Mouse (Mus musculus) lung, embryonic 15.5 days (tissue): Measurements from ENCODE around the gene Il17d. TPM values are rescaled to one million over a fixed set of nuclear protein-coding genes. Genes with fewer than 3 reads are reported as not detected.

Experiments used
- ATAC-seq: fragments of 200-750 bp; cut with Nextera tagmentation; 2 replicates; pipeline ENCODE4 v1.8.0; 2017; ENCODE audit warnings: moderate number of reproducible peaks, borderline replicate concordance; ENCODE audit not compliant: low FRiP score, low TSS enrichment; ENCODE audit errors: extremely low read depth
- H3K27ac ChIP-seq: fragments of 300-500 bp; sonication (generic); 2 replicates; pipeline ENCODE4 v1.5.1; 2015; ENCODE audit warnings: moderate library complexity, mild to moderate bottlenecking, inconsistent platforms
- H3K27me3 ChIP-seq: fragments of 300-500 bp; sonication (generic); 2 replicates; pipeline ENCODE4 v1.6.1; 2015; ENCODE audit warnings: inconsistent platforms
- H3K36me3 ChIP-seq: fragments of 300-500 bp; sonication (generic); 2 replicates; pipeline ENCODE4 v1.6.1; 2015; ENCODE audit warnings: inconsistent platforms
- H3K4me1 ChIP-seq: fragments of 300-500 bp; sonication (generic); 2 replicates; pipeline ENCODE4 v1.6.1; 2015; ENCODE audit warnings: inconsistent platforms
- H3K4me2 ChIP-seq: fragments of 300-500 bp; sonication (generic); 2 replicates; pipeline ENCODE4 v1.6.1; 2015; ENCODE audit warnings: inconsistent platforms, mild to moderate bottlenecking, moderate library complexity
- H3K4me3 ChIP-seq: fragments of 300-500 bp; sonication (generic); 2 replicates; pipeline ENCODE4 v1.5.1; 2015; ENCODE audit warnings: mild to moderate bottlenecking, inconsistent platforms
- H3K9ac ChIP-seq: fragments of 300-500 bp; sonication (generic); 2 replicates; pipeline ENCODE4 v1.6.1; 2015; ENCODE audit warnings: inconsistent platforms
- H3K9me3 ChIP-seq: fragments of 300-500 bp; sonication (generic); 2 replicates; pipeline ENCODE4 v1.6.1; 2016; ENCODE audit warnings: inconsistent platforms
- WGBS: fragments of 180-500 bp; shearing (Covaris S2); methylation state at CpG from one replicate; pipeline ENCODE4 v1.1.7; 2015; 5-methylcytosine and 5-hydroxymethylcytosine counted together
- polyA plus RNA-seq: library from polyadenylated mRNA; unstranded; fragments of >200 nt; fragmentation: Nextera tagmentation; extraction: Ambion mirVana; gene quantifications from 2 replicates; pipeline ENCODE4 v1.2.1, GENCODE M21; 2015

The Il17d gene
- polyA plus RNA-seq, 1 experiment from 2014 or later = 5.2 TPM

GRCm38 (mm10) chr14:57537261-57538015 lies 12.9 kb downstream of the Il17d start:
- 18% methylated on average over 16 of the region's 16 CpGs for WGBS
- peak overlapping the region; percentile 76 for H3K27ac ChIP-seq
- peak overlapping the region; percentile 7; the same call in 1 of the 2 replicates for H3K4me2 ChIP-seq
- H3K9ac ChIP-seq = no peak overlapping the region
- no peaks in the 10 kb centered on the region for H3K36me3 ChIP-seq
- H3K9me3 ChIP-seq = no peaks in the 10 kb centered on the region
- H3K4me1 ChIP-seq = peaks cover 43% of the 10 kb centered on the region
- ATAC-seq = peak; percentile 24
- H3K27me3 ChIP-seq = no peaks in the 10 kb centered on the region
- H3K4me3 ChIP-seq = no peak overlapping the region

- Histone ChIP-seq H3K36me3 (no peaks in the 10 kb centered on the region), H3K27me3 (no peaks in the 10 kb centered on the region), H3K9ac (no peak overlapping the region), H3K4me2 (no peak overlapping the region), H3K4me3 (no peak overlapping the region), H3K9me3 (no peaks in the 10 kb centered on the region), H3K4me1 (peaks cover 23% of the 10 kb centered on the region), H3K27ac (no peak overlapping the region)
- WGBS = 63% methylated on average over 11 of the region's 11 CpGs
- no peak for ATAC-seq
Measured at GRCm38 (mm10) chr14:57540683-57541082, 16.1 kb downstream of the Il17d start.

GRCm38 (mm10) chr14:57542231-57542630 lies 17.7 kb downstream of the Il17d start:
- Histone ChIP-seq H3K27ac (no peak overlapping the region), H3K36me3 (no peaks in the 10 kb centered on the region), H3K4me1 (peaks cover 17% of the 10 kb centered on the region), H3K9ac (no peak overlapping the region), H3K27me3 (no peaks in the 10 kb centered on the region), H3K9me3 (no peaks in the 10 kb centered on the region), H3K4me2 (peak overlapping the region; percentile 29; the same call in 1 of the 2 replicates), H3K4me3 (no peak overlapping the region)
- WGBS = 57% methylated on average over 34 of the region's 34 CpGs
- no peak for ATAC-seq

- no peak for ATAC-seq
- Histone ChIP-seq H3K4me2 (no peak overlapping the region), H3K4me1 (peaks cover 9% of the 10 kb centered on the region; the same call in 1 of the 2 replicates), H3K9me3 (no peaks in the 10 kb centered on the region), H3K27ac (no peak overlapping the region), H3K36me3 (no peaks in the 10 kb centered on the region), H3K9ac (no peak overlapping the region), H3K4me3 (no peak overlapping the region), H3K27me3 (no peaks in the 10 kb centered on the region)
- WGBS = 87% methylated on average over 13 of the region's 13 CpGs
Measured at GRCm38 (mm10) chr14:57543420-57544039, 19.0 kb downstream of the Il17d start.

- no peaks in the 10 kb centered on the region for H3K9me3 ChIP-seq
- ATAC-seq = no peak
- no peaks in the 10 kb centered on the region for H3K27me3 ChIP-seq
- peaks cover 9% of the 10 kb centered on the region; the same call in 1 of the 2 replicates for H3K4me1 ChIP-seq
- no peak overlapping the region for H3K4me2 ChIP-seq
- no peak overlapping the region for H3K9ac ChIP-seq
- H3K4me3 ChIP-seq = no peak overlapping the region
- WGBS = 84% methylated on average over 17 of the region's 17 CpGs
- H3K27ac ChIP-seq = no peak overlapping the region
- peaks cover 7% of the 10 kb centered on the region; the same call in 1 of the 2 replicates for H3K36me3 ChIP-seq
Measured at GRCm38 (mm10) chr14:57545526-57545925, 20.9 kb downstream of the Il17d start.

- Histone ChIP-seq H3K36me3 (peaks cover 7% of the 10 kb centered on the region; the same call in 1 of the 2 replicates), H3K4me1 (peaks cover 9% of the 10 kb centered on the region; the same call in 1 of the 2 replicates), H3K9ac (no peak overlapping the region), H3K4me3 (no peak overlapping the region), H3K4me2 (no peak overlapping the region), H3K27ac (peak overlapping the region; percentile 55), H3K27me3 (no peaks in the 10 kb centered on the region), H3K9me3 (no peaks in the 10 kb centered on the region)
- WGBS = 67% methylated on average over 8 of the region's 8 CpGs
- ATAC-seq = 0 out of 2 replicates have a peak, but pooled peaks have one; percentile 3
Measured at GRCm38 (mm10) chr14:57546131-57546530, 21.6 kb downstream of the Il17d start.

- H3K9me3 ChIP-seq = no peaks in the 10 kb centered on the region
- H3K36me3 ChIP-seq = peaks cover 7% of the 10 kb centered on the region; the same call in 1 of the 2 replicates
- no peak overlapping the region for H3K9ac ChIP-seq
- peak; percentile 80 for ATAC-seq
- H3K4me2 ChIP-seq = no peak overlapping the region
- no peaks in the 10 kb centered on the region for H3K27me3 ChIP-seq
- 15% methylated on average over 13 of the region's 13 CpGs for WGBS
- peak overlapping the region; percentile 55 for H3K27ac ChIP-seq
- H3K4me3 ChIP-seq = no peak overlapping the region
- peaks cover 9% of the 10 kb centered on the region; the same call in 1 of the 2 replicates for H3K4me1 ChIP-seq
Measured at GRCm38 (mm10) chr14:57546557-57547021, 22.0 kb downstream of the Il17d start.

- H3K4me3 ChIP-seq = no peak overlapping the region
- H3K9ac ChIP-seq = no peak overlapping the region
- 41% methylated on average over 5 of the region's 5 CpGs for WGBS
- ATAC-seq = no peak
- no peak overlapping the region for H3K4me2 ChIP-seq
- H3K27me3 ChIP-seq = no peaks in the 10 kb centered on the region
- peak overlapping the region; percentile 55 for H3K27ac ChIP-seq
- H3K4me1 ChIP-seq = peaks cover 9% of the 10 kb centered on the region; the same call in 1 of the 2 replicates
- H3K9me3 ChIP-seq = no peaks in the 10 kb centered on the region
- H3K36me3 ChIP-seq = peaks cover 7% of the 10 kb centered on the region; the same call in 1 of the 2 replicates
Measured at GRCm38 (mm10) chr14:57547062-57547461, 22.5 kb downstream of the Il17d start.

GRCm38 (mm10) chr14:57552945-57553344 lies 28.4 kb downstream of the Il17d start:
- Histone ChIP-seq H3K36me3 (peaks cover 10% of the 10 kb centered on the region; the same call in 1 of the 2 replicates), H3K4me1 (no peaks in the 10 kb centered on the region), H3K4me3 (no peak overlapping the region), H3K27me3 (no peaks in the 10 kb centered on the region), H3K4me2 (no peak overlapping the region), H3K27ac (no peak overlapping the region), H3K9ac (no peak overlapping the region), H3K9me3 (no peaks in the 10 kb centered on the region)
- no peak for ATAC-seq

GRCm38 (mm10) chr14:57554434-57554833 lies 29.9 kb downstream of the Il17d start:
- Histone ChIP-seq H3K9ac (no peak overlapping the region), H3K27ac (no peak overlapping the region), H3K36me3 (peaks cover 6% of the 10 kb centered on the region; the same call in 1 of the 2 replicates), H3K4me3 (no peak overlapping the region), H3K4me2 (no peak overlapping the region), H3K9me3 (no peaks in the 10 kb centered on the region), H3K4me1 (no peaks in the 10 kb centered on the region), H3K27me3 (no peaks in the 10 kb centered on the region)
- no peak for ATAC-seq
- 90% methylated on average over 5 of the region's 5 CpGs for WGBS

- Histone ChIP-seq H3K27ac (no peak overlapping the region), H3K4me2 (no peak overlapping the region), H3K9me3 (no peaks in the 10 kb centered on the region), H3K27me3 (no peaks in the 10 kb centered on the region), H3K4me3 (no peak overlapping the region), H3K9ac (no peak overlapping the region), H3K4me1 (no peaks in the 10 kb centered on the region), H3K36me3 (0 out of 2 replicates have a peak, but pooled peaks cover 3% of the 10 kb centered on the region)
- 84% methylated on average over 7 of the region's 7 CpGs for WGBS
- no peak for ATAC-seq
Measured at GRCm38 (mm10) chr14:57555471-57556070, 31.0 kb downstream of the Il17d start.
